Mouse (Mus musculus) lung, postnatal 14 days (tissue): Measurements from ENCODE around the gene Gm35134.
"Not testable (repeated sequence)": the region's sequence is repeated elsewhere in the genome, so short reads cannot be mapped to it uniquely, and the experiment has no call there.

Experiments used
- DNase-seq: peaks from one replicate; pipeline ENCODE4 v3.0.0; 2021

Gene Gm35134

GRCm38 (mm10) chrY:19112707-19113106 lies at the start of gene Gm35134:
Gene Gm35134, plus strand, starts transcription at chrY:19113007.
- DNase-seq, result not testable (repeated sequence)
